Mouse (Mus musculus) intestine, embryonic 16.5 days (tissue): Measurements from ENCODE around the gene Nlgn1. TPM values are rescaled to one million over a fixed set of nuclear protein-coding genes. Genes with fewer than 3 reads are reported as not detected.

ENCODE experiments used
- ATAC-seq: fragments of 200-750 bp; cut with Nextera tagmentation; 2 replicates; pipeline ENCODE4 v1.8.0; 2017; ENCODE audit warnings: moderate TSS enrichment, moderate library complexity
- H3K27ac ChIP-seq: fragments of 300-500 bp; sonication (generic); 2 replicates; pipeline ENCODE4 v1.5.1; 2014; ENCODE audit warnings: mild to moderate bottlenecking, low read length
- H3K27me3 ChIP-seq: fragments of 300-500 bp; sonication (generic); replicated peaks from 2 replicates; pipeline ENCODE4 v1.6.1; 2014; ENCODE audit warnings: low read length, control low read depth, mixed read lengths; ENCODE audit not compliant: control insufficient read depth, insufficient read depth
- H3K36me3 ChIP-seq: fragments of 300-500 bp; sonication (generic); 2 replicates; pipeline ENCODE4 v1.6.1; 2014; ENCODE audit warnings: low read length, control low read depth; ENCODE audit not compliant: control insufficient read depth, insufficient read depth
- H3K4me1 ChIP-seq: fragments of 300-500 bp; sonication (generic); 2 replicates; pipeline ENCODE4 v1.6.1; 2014; ENCODE audit warnings: low read length, control low read depth, mixed read lengths; ENCODE audit not compliant: control insufficient read depth, insufficient read depth
- H3K4me2 ChIP-seq: fragments of 300-500 bp; sonication (generic); 2 replicates; pipeline ENCODE4 v1.6.1; 2014; ENCODE audit warnings: low read depth, low read length, control low read depth
- H3K4me3 ChIP-seq: fragments of 300-500 bp; sonication (generic); 2 replicates; pipeline ENCODE4 v1.5.1; 2014; ENCODE audit warnings: mild to moderate bottlenecking, low read length
- H3K9ac ChIP-seq: fragments of 300-500 bp; sonication (generic); 2 replicates; pipeline ENCODE4 v1.6.1; 2014; ENCODE audit warnings: low read depth, low read length
- H3K9me3 ChIP-seq: fragments of 300-500 bp; sonication (generic); 2 replicates; pipeline ENCODE4 v1.6.1; 2016; ENCODE audit warnings: low read length, control low read depth; ENCODE audit not compliant: control insufficient read depth
- WGBS: fragments of 180-500 bp; shearing (Covaris S2); extraction: QIAGEN DNeasy Blood & Tissue Kit; methylation state at CpG from one replicate; pipeline ENCODE4 v1.1.7; 2014; 5-methylcytosine and 5-hydroxymethylcytosine counted together
- polyA plus RNA-seq: library from polyadenylated mRNA; unstranded; fragments of >200 nt; fragmentation: Nextera tagmentation; extraction: Ambion mirVana; gene quantifications from 2 replicates; pipeline ENCODE4 v1.2.1, GENCODE M21; 2015

Gene Nlgn1
- polyA plus RNA-seq, 1 experiment from 2014 or later = 1.6 TPM

GRCm38 (mm10) chr3:26228172-26228781 lies 104.0 kb downstream of the Nlgn1 start:
- ATAC-seq = no peak
- Histone ChIP-seq H3K4me3 (no peak overlapping the region), H3K36me3 (no peaks in the 10 kb centered on the region), H3K9me3 (no peaks in the 10 kb centered on the region), H3K9ac (no peak overlapping the region), H3K4me2 (no peak overlapping the region), H3K27me3 (no peaks in the 10 kb centered on the region), H3K27ac (no peak overlapping the region), H3K4me1 (no peaks in the 10 kb centered on the region)
- WGBS = 56% methylated on average over 4 of the region's 4 CpGs

GRCm38 (mm10) chr3:26223500-26223899 lies 108.8 kb downstream of the Nlgn1 start:
- WGBS = 76% methylated on average over 3 of the region's 3 CpGs
- no peak overlapping the region for H3K9ac ChIP-seq
- no peaks in the 10 kb centered on the region for H3K4me1 ChIP-seq

GRCm38 (mm10) chr3:26216231-26216630 lies 116.0 kb downstream of the Nlgn1 start:
- 45% methylated on average over 5 of the region's 5 CpGs for WGBS
- H3K4me2 ChIP-seq = no peak overlapping the region
- no peak overlapping the region for H3K27ac ChIP-seq
- no peak overlapping the region for H3K9ac ChIP-seq
- H3K36me3 ChIP-seq = no peaks in the 10 kb centered on the region
- no peaks in the 10 kb centered on the region for H3K4me1 ChIP-seq
- H3K9me3 ChIP-seq = no peaks in the 10 kb centered on the region
- no peak for ATAC-seq
- no peak overlapping the region for H3K4me3 ChIP-seq
- no peaks in the 10 kb centered on the region for H3K27me3 ChIP-seq

More at GRCm38 (mm10) chr3:26223500-26223899, 108.8 kb downstream of the Nlgn1 start:
- Histone ChIP-seq H3K27ac (no peak overlapping the region), H3K4me2 (no peak overlapping the region), H3K36me3 (no peaks in the 10 kb centered on the region), H3K4me3 (no peak overlapping the region), H3K9me3 (no peaks in the 10 kb centered on the region), H3K27me3 (no peaks in the 10 kb centered on the region)
- ATAC-seq = no peak

- H3K36me3 ChIP-seq = no peaks in the 10 kb centered on the region
- H3K4me3 ChIP-seq = no peak overlapping the region
- no peaks in the 10 kb centered on the region for H3K4me1 ChIP-seq
- H3K9me3 ChIP-seq = no peaks in the 10 kb centered on the region
- no peak for ATAC-seq
- H3K4me2 ChIP-seq = no peak overlapping the region
- H3K27ac ChIP-seq = no peak overlapping the region
- 88% methylated on average over 3 of the region's 3 CpGs for WGBS
- no peak overlapping the region for H3K9ac ChIP-seq
- H3K27me3 ChIP-seq = no peaks in the 10 kb centered on the region
These were observed 129.6 kb downstream of the Nlgn1 start for GRCm38 (mm10) chr3:26202702-26203101.

- 51% methylated on average over 1 of the region's 1 CpGs for WGBS
- Histone ChIP-seq H3K4me3 (no peak overlapping the region), H3K27ac (no peak overlapping the region), H3K9ac (no peak overlapping the region), H3K9me3 (no peaks in the 10 kb centered on the region), H3K4me2 (no peak overlapping the region), H3K36me3 (no peaks in the 10 kb centered on the region), H3K27me3 (no peaks in the 10 kb centered on the region), H3K4me1 (no peaks in the 10 kb centered on the region)
- ATAC-seq = no peak
These were observed 130.8 kb downstream of the Nlgn1 start for GRCm38 (mm10) chr3:26201410-26201809.

- no peaks in the 10 kb centered on the region for H3K36me3 ChIP-seq
- no peaks in the 10 kb centered on the region for H3K4me1 ChIP-seq
- H3K27ac ChIP-seq = no peak overlapping the region
- no peak for ATAC-seq
- H3K9ac ChIP-seq = no peak overlapping the region
- no peaks in the 10 kb centered on the region for H3K9me3 ChIP-seq
- H3K4me3 ChIP-seq = no peak overlapping the region
- 76% methylated on average over 2 of the region's 2 CpGs for WGBS
- no peak overlapping the region for H3K4me2 ChIP-seq
- no peaks in the 10 kb centered on the region for H3K27me3 ChIP-seq
These were observed 137.3 kb downstream of the Nlgn1 start for GRCm38 (mm10) chr3:26194970-26195369.

- ATAC-seq = no peak
- no peaks in the 10 kb centered on the region for H3K36me3 ChIP-seq
- H3K9me3 ChIP-seq = no peaks in the 10 kb centered on the region
- WGBS = 94% methylated on average over 3 of the region's 3 CpGs
- H3K9ac ChIP-seq = no peak overlapping the region
- H3K4me2 ChIP-seq = no peak overlapping the region
- H3K27ac ChIP-seq = no peak overlapping the region
- H3K4me1 ChIP-seq = no peaks in the 10 kb centered on the region
- no peaks in the 10 kb centered on the region for H3K27me3 ChIP-seq
- H3K4me3 ChIP-seq = no peak overlapping the region
These were observed 151.2 kb downstream of the Nlgn1 start for GRCm38 (mm10) chr3:26181013-26181412.

GRCm38 (mm10) chr3:26175371-26175770 lies 156.9 kb downstream of the Nlgn1 start:
- H3K36me3 ChIP-seq = no peaks in the 10 kb centered on the region
- H3K27me3 ChIP-seq = no peaks in the 10 kb centered on the region
- no peaks in the 10 kb centered on the region for H3K9me3 ChIP-seq
- no peak overlapping the region for H3K9ac ChIP-seq
- WGBS = 91% methylated on average over 4 of the region's 4 CpGs
- no peak overlapping the region for H3K4me3 ChIP-seq
- no peak overlapping the region for H3K27ac ChIP-seq
- H3K4me2 ChIP-seq = no peak overlapping the region
- ATAC-seq = no peak
- H3K4me1 ChIP-seq = no peaks in the 10 kb centered on the region

- H3K9ac ChIP-seq = no peak overlapping the region
- H3K27me3 ChIP-seq = no peaks in the 10 kb centered on the region
- no peaks in the 10 kb centered on the region for H3K4me1 ChIP-seq
- WGBS = 54% methylated on average over 5 of the region's 5 CpGs
- H3K4me2 ChIP-seq = no peak overlapping the region
- H3K9me3 ChIP-seq = no peaks in the 10 kb centered on the region
- no peak overlapping the region for H3K4me3 ChIP-seq
- no peak overlapping the region for H3K27ac ChIP-seq
- ATAC-seq = no peak
- H3K36me3 ChIP-seq = no peaks in the 10 kb centered on the region
These were observed 158.0 kb downstream of the Nlgn1 start for GRCm38 (mm10) chr3:26174257-26174656.

GRCm38 (mm10) chr3:26173613-26174012 lies 158.6 kb downstream of the Nlgn1 start:
- Histone ChIP-seq H3K27me3 (no peaks in the 10 kb centered on the region), H3K9ac (no peak overlapping the region), H3K4me1 (no peaks in the 10 kb centered on the region), H3K27ac (no peak overlapping the region), H3K4me3 (no peak overlapping the region), H3K36me3 (no peaks in the 10 kb centered on the region), H3K9me3 (no peaks in the 10 kb centered on the region), H3K4me2 (no peak overlapping the region)
- 77% methylated on average over 3 of the region's 3 CpGs for WGBS
- ATAC-seq = no peak
